Mouse (Mus musculus): ENCODE results near the gene Snrnp35.
"Not testable (repeated sequence)": the region's sequence is repeated elsewhere in the genome, so short reads cannot be mapped to it uniquely, and the experiment has no call there.

Snrnp35 gene

GRCm38 (mm10) chr5:124464905-124465304 is 18.0 kb upstream of the Snrnp35 start:
- DNase-seq, result no peak

GRCm38 (mm10) chr5:124467766-124468165 is 15.2 kb upstream of the Snrnp35 start:
- no peak for DNase-seq

GRCm38 (mm10) chr5:124468365-124468764 is 14.6 kb upstream of the Snrnp35 start:
- DNase-seq, result peak; percentile 74

- DNase-seq, result no peak
Measured at GRCm38 (mm10) chr5:124469486-124469885, 13.4 kb upstream of the Snrnp35 start.

- DNase-seq, result no peak
Measured at GRCm38 (mm10) chr5:124470591-124471171, 12.3 kb upstream of the Snrnp35 start.

- no peak for DNase-seq
Measured at GRCm38 (mm10) chr5:124478873-124479204, 4.1 kb upstream of the Snrnp35 start.

DNA sequence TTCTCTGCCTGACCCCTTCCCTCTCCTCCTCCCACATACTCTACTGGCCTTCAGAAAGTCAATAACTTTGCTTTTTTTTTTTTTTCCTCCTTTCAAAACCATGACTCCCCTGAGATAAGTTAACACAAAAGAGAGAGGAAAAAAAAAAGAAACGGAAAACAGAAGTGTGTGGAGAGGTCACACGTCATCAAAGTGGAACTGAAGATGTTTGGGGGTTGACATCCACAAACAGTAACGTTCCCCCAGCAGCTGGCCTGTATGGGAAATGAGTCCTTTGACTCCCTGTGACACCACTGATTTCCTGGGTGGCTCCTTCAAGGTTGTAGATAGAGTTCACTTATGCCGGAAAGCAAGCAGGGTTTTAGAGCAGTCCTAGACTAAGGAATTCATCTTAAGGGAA is 2.8 kb upstream of the Snrnp35 start:
- DNase-seq, result no peak

GRCm38 (mm10) chr5:124481714-124482113 is 1.2 kb upstream of the Snrnp35 start:
- no peak for DNase-seq

- no peak for DNase-seq
Measured at GRCm38 (mm10) chr5:124482436-124482965, 433 bp upstream of the Snrnp35 start.

- DNase-seq, result no peak
Measured at GRCm38 (mm10) chr5:124483655-124484396, 892 bp downstream of the Snrnp35 start.

GRCm38 (mm10) chr5:124485654-124486053 is 2.7 kb downstream of the Snrnp35 start:
- no peak for DNase-seq

DNA sequence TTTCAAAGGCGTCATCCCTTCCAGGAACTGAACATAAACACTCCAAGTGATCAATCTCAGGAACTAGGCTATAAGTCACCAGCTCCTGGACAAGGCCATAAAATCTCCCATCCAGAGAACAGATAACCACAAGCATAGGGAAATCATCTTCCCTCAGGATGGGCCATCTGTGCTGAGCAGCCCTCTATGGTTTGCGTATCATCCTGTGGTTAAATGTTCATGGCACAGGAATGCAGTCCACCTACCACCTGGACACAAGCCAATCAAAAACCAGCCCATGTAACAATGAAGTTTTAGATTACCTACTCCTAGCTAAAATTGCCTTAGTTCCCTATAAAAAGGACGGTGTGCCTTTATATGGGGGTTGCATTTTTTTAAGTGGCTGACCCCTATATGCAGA is 6.0 kb downstream of the Snrnp35 start:
- DNase-seq, result no peak

DNA sequence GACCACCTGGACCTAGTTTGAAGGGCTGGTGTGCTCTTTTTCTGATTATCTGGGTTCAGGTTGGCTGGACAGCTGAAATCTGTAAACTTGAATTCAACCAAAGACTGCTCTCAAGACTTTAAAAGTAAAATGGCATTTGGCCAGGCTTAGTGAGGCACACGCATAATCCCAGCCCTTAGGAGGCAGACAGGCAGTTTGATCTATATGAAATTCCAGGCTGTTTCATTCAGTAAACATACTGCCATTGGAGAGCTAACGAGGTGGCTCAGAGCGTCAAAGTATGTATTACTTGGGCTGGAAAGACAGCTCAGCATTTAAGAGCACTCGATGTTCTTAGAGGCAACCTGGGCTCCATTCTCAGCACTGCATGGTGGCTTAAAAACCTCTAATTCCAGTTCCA is 8.8 kb downstream of the Snrnp35 start:
- no peak for DNase-seq

DNA sequence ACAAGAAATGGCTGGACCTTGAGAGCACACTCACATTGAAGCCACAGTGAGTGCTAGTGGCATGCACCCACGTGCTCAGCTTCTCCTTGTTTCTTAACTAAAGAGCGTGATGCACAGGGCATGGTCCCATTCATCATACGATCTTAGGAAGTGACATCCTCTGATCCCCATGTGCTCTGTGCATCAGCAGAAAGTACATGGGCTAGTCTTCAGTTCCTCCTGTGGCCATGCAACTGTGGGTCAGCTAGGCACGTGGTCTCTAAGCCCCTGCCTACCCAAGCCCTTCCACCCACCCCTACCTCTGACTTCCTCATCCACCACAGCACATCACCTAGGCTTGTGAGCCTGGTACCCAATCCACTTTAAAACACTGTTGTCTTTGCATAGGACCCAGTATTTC is 9.7 kb downstream of the Snrnp35 start:
- no peak for DNase-seq

GRCm38 (mm10) chr5:124493455-124493854 is 10.5 kb downstream of the Snrnp35 start:
- no peak for DNase-seq

GRCm38 (mm10) chr5:124495547-124495946 is 12.6 kb downstream of the Snrnp35 start:
- no peak for DNase-seq

GRCm38 (mm10) chr5:124496614-124497514 is 13.9 kb downstream of the Snrnp35 start:
- no peak for DNase-seq

DNA sequence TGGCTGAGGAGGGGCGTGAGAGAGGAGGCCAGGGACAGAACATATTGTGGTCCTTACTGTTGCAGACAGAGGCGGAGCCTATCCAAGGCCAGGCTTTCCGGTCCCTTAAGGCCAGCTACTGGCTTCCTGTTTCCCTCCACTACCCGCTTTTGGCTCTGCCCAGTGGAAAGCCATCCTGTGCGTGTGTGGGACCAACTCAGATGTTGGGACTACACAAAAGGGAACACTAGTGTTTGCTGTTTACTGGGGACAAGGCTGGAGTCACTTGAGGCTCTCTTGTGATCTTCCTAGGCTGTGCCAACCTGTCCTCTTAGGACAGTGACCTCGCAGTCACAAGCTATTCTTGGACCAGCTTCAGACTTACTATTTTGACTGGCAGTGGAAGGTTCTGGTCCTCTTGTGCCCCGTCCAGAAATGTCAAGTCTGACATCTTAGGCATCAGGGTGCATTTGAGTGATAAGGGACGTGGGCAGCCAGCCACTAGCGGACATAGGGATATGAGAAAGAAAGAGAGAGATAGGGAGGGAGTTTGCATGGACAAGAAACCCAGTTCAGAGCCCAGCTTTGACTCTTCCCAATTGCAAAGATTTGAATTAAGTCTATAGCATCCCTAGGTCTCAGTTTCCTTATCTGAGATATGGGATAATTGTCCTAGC is 15.4 kb downstream of the Snrnp35 start:
- no peak for DNase-seq

GRCm38 (mm10) chr5:124499001-124499400 is 16.1 kb downstream of the Snrnp35 start:
- DNase-seq, result no peak

- not testable (repeated sequence) for DNase-seq
Measured at GRCm38 (mm10) chr5:124500037-124500436, 17.1 kb downstream of the Snrnp35 start.

DNA sequence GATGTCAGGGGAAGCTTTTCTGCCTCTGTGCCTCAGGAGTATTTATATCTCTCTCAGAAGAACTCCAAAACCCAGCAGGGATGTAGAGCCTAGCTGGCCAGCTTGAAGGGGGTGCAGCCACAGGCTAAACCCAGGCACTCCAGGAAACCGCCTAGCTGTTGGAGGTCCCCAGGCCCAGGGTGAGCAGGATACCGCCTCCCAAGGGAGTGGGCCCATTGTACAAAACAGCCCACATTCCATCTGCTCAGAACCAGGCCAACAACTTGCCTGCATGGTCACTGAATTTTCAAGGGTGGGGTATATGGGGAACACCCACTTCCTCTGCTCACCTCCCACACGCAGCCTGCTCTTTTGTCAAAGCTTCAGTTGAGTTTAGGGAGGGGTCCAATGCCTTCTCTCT is 17.6 kb downstream of the Snrnp35 start:
- peak; percentile 78 for DNase-seq

DNA sequence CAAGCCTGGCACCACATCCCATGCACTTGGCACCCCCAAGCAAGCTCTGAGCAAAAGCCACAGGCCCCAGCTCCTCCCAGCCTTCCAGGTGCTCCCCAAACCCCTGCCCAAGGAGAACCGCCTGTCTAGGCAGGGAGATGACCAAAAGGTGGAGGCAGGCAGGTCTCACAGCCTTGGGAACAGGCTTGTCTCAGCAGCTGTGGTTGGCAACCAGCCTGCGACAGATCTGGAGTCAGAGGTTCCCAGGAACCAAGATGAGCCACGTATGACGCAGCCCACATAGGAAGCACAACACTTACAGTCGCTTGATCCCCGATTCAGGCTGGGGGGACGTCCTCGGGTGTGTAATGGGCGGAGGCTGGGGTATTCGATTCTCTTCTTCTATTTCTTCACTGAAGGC is 18.6 kb downstream of the Snrnp35 start:
- DNase-seq, result no peak

- peak; percentile 92 for DNase-seq
Measured at GRCm38 (mm10) chr5:124503742-124504141, 20.8 kb downstream of the Snrnp35 start.
